Mouse (Mus musculus) layer of hippocampus, adult 11-12 months (tissue): Measurements from ENCODE around the gene Ccdc51.

Experiments used
- DNase-seq: peaks from one replicate; pipeline ENCODE4 v3.0.0; 2022; ENCODE audit warnings: low spot score

Ccdc51 gene

GRCm38 (mm10) chr9:109082124-109082800 lies at the start of gene Ccdc51, which contains the start of gene Tma7:
Ccdc51 (plus strand) TSS chr9:109082493.
Tma7 (minus strand) TSS chr9:109082587.
- peak; percentile 91 for DNase-seq

DNA sequence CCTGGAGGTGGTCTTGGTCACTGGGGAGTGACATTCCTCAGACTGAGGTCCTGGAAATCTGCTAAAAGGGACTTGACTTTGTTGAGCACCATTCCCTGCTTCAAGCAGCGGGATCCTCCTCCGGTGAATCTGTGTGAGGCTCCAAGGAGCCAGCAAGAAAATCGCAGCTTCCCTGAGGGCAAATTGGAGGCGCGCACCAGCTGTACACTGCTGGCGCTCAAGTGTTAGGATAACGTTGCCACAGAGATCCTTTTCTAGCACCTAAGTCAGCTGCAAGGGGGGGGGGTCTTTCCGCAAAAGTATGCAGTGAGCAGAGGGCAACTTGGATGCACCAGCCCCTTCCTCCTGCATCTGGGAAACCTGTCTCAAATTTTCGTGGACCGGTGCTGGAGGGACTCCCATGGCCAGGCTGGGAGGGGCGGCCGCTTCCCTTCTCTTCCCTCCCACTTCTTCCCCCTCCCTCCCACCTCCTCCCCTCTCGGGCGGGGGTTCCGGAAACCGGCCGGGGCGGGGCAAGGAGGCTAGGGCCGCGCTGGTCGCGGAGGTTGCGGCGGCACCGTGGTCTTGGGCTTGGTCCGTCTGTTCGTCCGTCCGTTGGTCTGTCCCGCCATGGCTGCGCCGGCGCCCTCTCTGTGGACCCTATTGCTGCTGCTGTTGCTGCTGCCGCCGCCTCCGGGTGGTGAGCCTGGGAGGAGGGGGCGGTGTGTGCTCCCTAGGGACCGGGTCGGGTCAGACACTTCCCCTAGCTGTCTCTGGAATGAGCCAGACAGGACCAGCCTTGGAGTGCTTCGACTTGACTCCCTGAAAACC lies 44.0 kb upstream of the Ccdc51 start, which contains the start of gene Shisa5:
Shisa5 (plus strand) TSS at position 480 of the 810 bp plus-strand sequence.
- no peak for DNase-seq

GRCm38 (mm10) chr9:109038901-109039364 lies 43.4 kb upstream of the Ccdc51 start:
- DNase-seq, result no peak

- DNase-seq, result no peak
Observed at GRCm38 (mm10) chr9:109039681-109040080, 42.6 kb upstream of the Ccdc51 start.

- DNase-seq, result no peak
Observed at GRCm38 (mm10) chr9:109040216-109040615, 42.1 kb upstream of the Ccdc51 start.

- DNase-seq, result no peak
Observed at GRCm38 (mm10) chr9:109040906-109041305, 41.4 kb upstream of the Ccdc51 start.

DNA sequence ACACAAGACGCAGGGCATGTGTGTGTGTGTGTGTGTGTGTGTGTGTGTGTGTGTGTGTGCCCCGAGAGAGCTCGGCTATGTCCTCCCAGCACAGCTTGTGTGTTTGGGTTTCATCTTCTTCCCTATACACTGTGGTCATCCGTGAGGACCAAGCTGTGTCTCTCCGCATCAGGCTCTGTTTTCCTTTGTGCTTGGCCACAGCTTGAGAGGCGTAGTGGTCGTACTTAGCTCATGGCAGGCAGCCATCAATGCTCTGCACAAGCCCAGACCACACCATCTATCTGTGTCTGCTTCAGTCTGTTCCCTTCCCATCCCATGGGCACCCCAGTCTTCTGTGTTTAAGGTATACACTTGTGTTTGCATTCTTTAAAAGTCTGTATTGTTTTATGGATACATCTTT lies 40.9 kb upstream of the Ccdc51 start:
- DNase-seq, result no peak

- DNase-seq, result peak; percentile 49
Observed at GRCm38 (mm10) chr9:109046306-109046705, 36.0 kb upstream of the Ccdc51 start.

GRCm38 (mm10) chr9:109049316-109049715 lies 33.0 kb upstream of the Ccdc51 start:
- no peak for DNase-seq

GRCm38 (mm10) chr9:109049996-109050673 lies 32.2 kb upstream of the Ccdc51 start:
- no peak for DNase-seq

GRCm38 (mm10) chr9:109050674-109050997 lies 31.7 kb upstream of the Ccdc51 start:
- no peak for DNase-seq

DNA sequence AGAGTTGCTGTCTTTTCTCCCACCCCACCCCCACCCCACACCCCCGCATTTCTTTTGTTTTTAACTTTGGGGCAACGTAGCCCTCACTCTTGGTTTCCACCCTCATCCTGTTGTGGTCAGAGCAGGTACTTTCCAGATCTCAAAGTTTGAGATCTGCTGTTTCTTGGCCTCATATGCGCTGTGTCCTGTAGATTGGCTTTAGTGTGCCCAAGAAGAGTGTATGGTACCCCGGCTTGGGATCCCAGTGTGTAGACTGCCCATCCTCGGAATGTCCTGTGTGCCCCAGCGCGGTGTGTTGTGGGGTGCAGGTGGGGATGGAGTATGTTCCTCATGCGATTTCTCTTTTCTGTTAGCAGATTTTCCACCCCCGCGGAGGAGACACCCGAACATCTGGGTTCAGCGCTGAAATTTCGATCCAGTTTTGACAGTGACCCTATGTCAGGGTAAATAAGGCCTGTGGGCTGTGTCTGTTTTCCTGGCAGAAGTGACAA lies 31.2 kb upstream of the Ccdc51 start:
- DNase-seq, result no peak

DNA sequence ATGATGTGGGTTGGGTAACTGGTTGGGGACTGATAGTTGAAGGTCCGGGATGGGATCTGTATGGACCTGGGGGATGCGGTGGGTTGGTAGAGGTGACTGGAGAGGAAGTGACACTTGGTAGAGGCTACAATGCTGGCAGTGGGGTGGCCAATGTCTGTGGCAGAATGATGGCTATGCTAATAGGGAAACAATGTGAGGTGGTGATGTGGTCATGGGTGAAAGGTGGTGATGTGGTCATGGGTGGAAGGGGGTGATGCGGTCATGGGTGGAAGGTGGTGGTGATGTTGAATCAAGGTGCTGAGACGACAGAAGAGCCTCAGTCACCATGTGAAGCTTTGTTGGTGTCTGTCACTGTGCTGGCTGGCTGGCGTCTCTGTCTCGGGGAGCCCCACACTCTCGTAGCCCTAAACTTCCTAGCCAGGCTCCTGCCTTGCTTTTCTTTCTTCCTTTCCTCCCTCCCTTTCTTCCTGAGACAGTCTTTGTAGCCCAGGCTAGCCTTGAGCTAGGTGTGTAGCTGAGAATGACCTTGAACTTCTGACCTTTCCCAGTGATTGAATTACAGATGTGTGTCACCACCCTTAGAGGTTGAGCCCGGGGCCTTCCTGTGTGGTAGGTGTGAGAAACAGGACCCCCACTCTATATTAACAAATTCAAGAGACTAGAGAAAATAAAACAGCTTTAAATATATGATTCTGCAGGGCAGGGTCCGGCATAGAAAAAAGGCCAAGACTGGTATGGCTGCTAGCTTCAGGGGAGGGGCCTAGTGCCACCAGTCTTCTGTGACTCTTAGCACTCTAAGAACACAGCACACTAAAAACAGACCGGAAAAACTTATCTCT lies 30.4 kb upstream of the Ccdc51 start:
- no peak for DNase-seq

- DNase-seq, result no peak
Observed at GRCm38 (mm10) chr9:109052490-109053260, 29.6 kb upstream of the Ccdc51 start.

GRCm38 (mm10) chr9:109053366-109053765 lies 28.9 kb upstream of the Ccdc51 start:
- DNase-seq, result no peak

- no peak for DNase-seq
Observed at GRCm38 (mm10) chr9:109053851-109054250, 28.4 kb upstream of the Ccdc51 start.

DNA sequence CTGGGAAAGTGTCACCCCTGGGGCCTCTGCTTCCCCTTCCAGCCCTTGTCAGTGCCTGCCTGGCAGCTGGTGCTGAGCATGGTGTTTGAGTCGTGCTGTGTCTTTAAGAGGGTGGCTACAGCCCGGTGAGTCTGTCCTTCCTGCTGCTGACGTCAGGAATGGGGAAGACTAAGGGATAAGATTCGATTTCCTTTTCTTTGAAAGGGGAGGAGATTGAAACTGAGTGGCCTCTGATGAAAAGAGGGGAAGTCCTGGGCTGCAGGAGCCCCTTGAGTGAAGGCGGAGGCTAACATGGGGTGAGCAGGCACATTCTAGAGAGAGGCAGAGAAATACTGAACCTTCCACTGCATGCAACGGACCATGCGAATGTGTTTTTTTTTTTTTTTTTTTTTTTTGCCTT lies 27.6 kb upstream of the Ccdc51 start:
- DNase-seq, result peak; percentile 80

DNA sequence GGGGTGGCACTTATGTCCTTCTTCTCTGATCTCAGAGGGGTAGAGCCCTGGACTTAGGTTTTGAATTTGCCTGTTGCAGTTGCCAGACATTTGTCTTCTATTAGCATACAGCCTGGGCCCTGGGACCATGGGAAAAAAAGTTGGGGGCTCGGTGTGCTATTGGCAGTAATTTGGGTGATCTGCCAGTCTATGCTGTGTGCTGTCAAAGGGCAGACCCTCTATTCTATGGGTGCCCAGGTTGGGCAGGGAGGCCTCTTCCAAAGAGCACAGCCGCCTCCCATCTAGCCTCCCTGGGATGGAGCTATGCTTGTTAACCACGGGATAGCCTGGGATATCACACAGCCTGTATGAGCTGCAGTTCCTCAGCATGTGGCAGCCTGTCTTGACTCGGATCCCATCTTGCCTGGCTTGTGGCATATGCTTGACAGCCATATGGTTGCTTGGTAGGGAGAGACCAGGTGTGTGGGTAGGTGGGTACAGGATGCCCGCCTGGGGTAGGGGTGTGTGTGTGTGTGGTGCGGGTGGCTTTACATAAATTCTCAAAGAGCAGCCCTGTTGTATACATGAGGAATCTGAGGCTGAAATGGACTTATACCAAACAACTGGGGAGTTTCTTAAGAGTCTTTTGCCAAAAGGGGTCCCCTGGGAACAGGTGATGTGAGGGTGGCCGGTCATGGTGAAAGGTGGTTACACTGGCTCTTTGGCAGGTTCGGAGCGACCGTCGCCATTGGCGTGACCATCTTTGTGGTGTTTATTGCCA lies 26.8 kb upstream of the Ccdc51 start:
- no peak for DNase-seq

GRCm38 (mm10) chr9:109056081-109056690 lies 26.1 kb upstream of the Ccdc51 start:
- no peak for DNase-seq

GRCm38 (mm10) chr9:109056916-109057315 lies 25.4 kb upstream of the Ccdc51 start:
- no peak for DNase-seq
